23 mouse cellular contexts compared by ENCODE assay signal in the genomic region with DNA sequence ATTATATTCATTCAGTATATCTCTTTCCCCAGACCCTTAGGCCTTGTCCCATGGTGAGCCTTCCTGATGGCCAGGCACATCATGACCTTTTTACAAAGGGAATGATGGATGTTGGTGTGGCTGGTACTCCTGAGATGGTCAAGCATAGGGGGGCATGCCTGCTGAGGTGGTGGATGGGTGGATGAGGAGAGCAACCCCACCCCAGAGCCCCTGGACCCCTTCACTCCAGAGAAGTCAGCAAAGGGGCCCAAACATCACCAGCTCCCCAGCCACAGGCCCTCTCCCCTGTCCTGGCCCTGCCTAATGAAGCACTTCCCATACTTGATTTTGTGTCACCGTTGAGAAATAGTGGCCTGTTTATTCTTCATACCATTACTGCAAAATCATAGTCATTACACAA.
"Had no signal": no experiment of that assay in that cellular context is flagged by ENCODE, and none has a peak within 500 bp of the region (broad histone marks: within the 10 kb centered on the region; RNA-seq: fewer than 3 reads in every experiment).

No protein-coding gene starts in this region.

- H3K4me1 ChIP-seq: heart, embryonic 15.5 days; intestine, embryonic 15.5 days; limb, embryonic 12.5 days had no signal

- H3K36me3 ChIP-seq: heart, embryonic 13.5 days; heart, embryonic 15.5 days; hindbrain, embryonic 10.5 days; intestine, embryonic 15.5 days; limb, embryonic 10.5 days; limb, embryonic 12.5 days had no signal

- H3K27me3 ChIP-seq: heart, embryonic 13.5 days; heart, embryonic 15.5 days; intestine, embryonic 15.5 days had no signal

- H3K4me3 ChIP-seq: gastrocnemius, adult 2 months; heart, adult 2 months; heart, embryonic 13.5 days; heart, embryonic 15.5 days; hindbrain, embryonic 10.5 days; intestine, embryonic 15.5 days; layer of hippocampus, adult 2 months; left cerebral cortex, adult 2 months; limb, embryonic 10.5 days; limb, embryonic 12.5 days had no signal

- H3K9me3 ChIP-seq: heart, embryonic 13.5 days; heart, embryonic 15.5 days; intestine, embryonic 15.5 days; limb, embryonic 10.5 days; limb, embryonic 12.5 days had no signal

- H3K4me2 ChIP-seq: heart, embryonic 11.5 days; heart, embryonic 13.5 days; heart, embryonic 15.5 days; intestine, embryonic 15.5 days; limb, embryonic 12.5 days had no signal

- H3K9ac ChIP-seq: heart, embryonic 13.5 days; heart, embryonic 15.5 days; intestine, embryonic 15.5 days; limb, embryonic 12.5 days had no signal

- DNase-seq: gastrocnemius, adult 2 months; gastrocnemius, postnatal 10 days; gastrocnemius, postnatal 25 days; heart, adult 2 months; heart, postnatal 4 days; kidney, adult 18-20 months; kidney, adult 8-10 months; kidney, postnatal 10 days; kidney, postnatal 25 days; kidney, postnatal 4 days; liver had no signal

- H3K27ac ChIP-seq: gastrocnemius, adult 2 months; heart, adult 2 months; heart, embryonic 13.5 days; heart, embryonic 15.5 days; intestine, embryonic 15.5 days; layer of hippocampus, adult 2 months; left cerebral cortex, adult 2 months; limb, embryonic 10.5 days; limb, embryonic 12.5 days had no signal

- ATAC-seq: forebrain, embryonic 16.5 days; inflammation-experienced regulatory T-cells, adult 6 months; intestine, embryonic 15.5 days; intestine, postnatal 0 days had no signal
